Mouse (Mus musculus): ENCODE data around the gene Slc24a3. TPM values are rescaled to one million over a fixed set of nuclear protein-coding genes. Genes with fewer than 3 reads are reported as not detected.

Gene Slc24a3
- polyA plus RNA-seq, 1 experiment: 66.1 TPM

DNA sequence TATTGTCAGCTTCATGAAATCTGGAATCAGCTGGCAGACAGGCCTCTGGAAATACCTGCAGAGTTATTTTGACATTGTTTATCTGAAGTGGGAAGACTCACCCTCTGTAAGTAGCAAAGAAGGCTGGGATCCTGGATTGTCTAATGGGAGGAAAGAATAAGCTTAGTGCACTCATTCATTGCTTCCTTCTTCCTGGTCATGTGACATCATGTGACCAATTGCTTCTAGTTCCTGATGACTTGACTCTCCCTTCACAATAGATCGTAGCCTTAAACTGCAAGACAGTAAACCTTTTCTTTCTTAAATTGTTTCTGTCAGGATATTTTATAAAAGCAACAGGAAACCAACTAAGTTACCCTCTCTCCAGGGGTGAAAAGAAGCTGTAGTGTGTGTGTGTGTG, 374.1 kb downstream of the Slc24a3 start:
- Histone ChIP-seq H3K36me3 (replicated peaks; ENCODE audit: low read length) (peaks cover 50% of the 10 kb centered on the region), H3K27me3 (replicated peaks) (no peaks in the 10 kb centered on the region), H3K4me3 (replicated peaks) (no peak overlapping the region), H3K4me1 (peaks cover 17% of the 10 kb centered on the region), H3K9me3 (no peaks in the 10 kb centered on the region)
- no peak for TF ChIP-seq FLI1 (IDR thresholded peaks at IDR 0.05; ENCODE audit: low read length)
- no peak for TF ChIP-seq GATA1 (IDR thresholded peaks at IDR 0.05; ENCODE audit: borderline replicate concordance, low read length)

- Histone ChIP-seq H3K4me1 (peaks cover 7% of the 10 kb centered on the region), H3K4me3 (replicated peaks) (no peak overlapping the region)
These were observed 378.5 kb downstream of the Slc24a3 start for GRCm38 (mm10) chr2:145546071-145546470.

GRCm38 (mm10) chr2:145554722-145555252, 387.2 kb downstream of the Slc24a3 start:
- H3K4me3 ChIP-seq (replicated peaks): no peak overlapping the region
- no peak for TF ChIP-seq GATA1 (IDR thresholded peaks at IDR 0.05; ENCODE audit: borderline replicate concordance, low read length)
- no peak for TF ChIP-seq FLI1 (IDR thresholded peaks at IDR 0.05; ENCODE audit: low read length)
- H3K27me3 ChIP-seq (replicated peaks): no peaks in the 10 kb centered on the region
- no peaks in the 10 kb centered on the region for H3K9me3 ChIP-seq
- H3K36me3 ChIP-seq (replicated peaks; ENCODE audit: low read length): no peaks in the 10 kb centered on the region
- peaks cover 9% of the 10 kb centered on the region; the same call in 1 of the 2 replicates for H3K4me1 ChIP-seq

More at GRCm38 (mm10) chr2:145546071-145546470, 378.5 kb downstream of the Slc24a3 start:
- Histone ChIP-seq H3K36me3 (replicated peaks; ENCODE audit: low read length) (peaks cover 31% of the 10 kb centered on the region), H3K9me3 (no peaks in the 10 kb centered on the region), H3K27me3 (replicated peaks) (no peaks in the 10 kb centered on the region)
- no peak for TF ChIP-seq FLI1 (IDR thresholded peaks at IDR 0.05; ENCODE audit: low read length)
- no peak for TF ChIP-seq GATA1 (IDR thresholded peaks at IDR 0.05; ENCODE audit: borderline replicate concordance, low read length)

- no peak for TF ChIP-seq FLI1 (IDR thresholded peaks at IDR 0.05; ENCODE audit: low read length)
- TF ChIP-seq GATA1 (IDR thresholded peaks at IDR 0.05; ENCODE audit: borderline replicate concordance, low read length): no peak
- no peak overlapping the region for H3K4me3 ChIP-seq (replicated peaks)
- H3K9me3 ChIP-seq: no peaks in the 10 kb centered on the region
- H3K4me1 ChIP-seq: peaks cover 9% of the 10 kb centered on the region; the same call in 1 of the 2 replicates
- no peaks in the 10 kb centered on the region for H3K27me3 ChIP-seq (replicated peaks)
- no peaks in the 10 kb centered on the region for H3K36me3 ChIP-seq (replicated peaks; ENCODE audit: low read length)
These were observed 388.2 kb downstream of the Slc24a3 start for GRCm38 (mm10) chr2:145555713-145556112.

- TF ChIP-seq FLI1 (IDR thresholded peaks at IDR 0.05; ENCODE audit: low read length) (no peak), GATA1 (IDR thresholded peaks at IDR 0.05; ENCODE audit: borderline replicate concordance, low read length) (no peak)
- H3K4me1 ChIP-seq: peaks cover 19% of the 10 kb centered on the region
- peaks cover 3% of the 10 kb centered on the region for H3K36me3 ChIP-seq (replicated peaks; ENCODE audit: low read length)
- no peak overlapping the region for H3K4me3 ChIP-seq (replicated peaks)
- H3K9me3 ChIP-seq: no peaks in the 10 kb centered on the region
- H3K27me3 ChIP-seq (replicated peaks): no peaks in the 10 kb centered on the region
These were observed 389.9 kb downstream of the Slc24a3 start for GRCm38 (mm10) chr2:145557361-145557931.

DNA sequence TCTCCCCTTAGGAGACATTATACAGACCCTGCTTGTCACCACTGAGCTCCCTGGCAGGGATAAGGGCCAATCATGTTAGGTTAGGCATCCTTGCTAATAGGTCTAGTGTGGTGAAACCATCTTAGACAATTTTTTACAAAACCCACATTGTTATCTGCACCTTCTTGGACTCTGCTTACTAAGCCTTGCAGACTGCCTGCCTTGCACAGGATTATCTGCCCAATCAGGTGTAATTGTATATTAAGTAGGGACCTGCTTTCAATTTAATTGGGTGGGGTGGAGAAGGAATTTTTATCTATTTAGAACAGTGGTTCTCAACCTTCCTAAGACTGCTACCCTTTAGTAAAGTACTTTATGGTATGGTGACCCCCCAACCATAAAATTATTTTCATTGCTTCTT, 394.9 kb downstream of the Slc24a3 start:
- Histone ChIP-seq H3K27me3 (replicated peaks) (no peaks in the 10 kb centered on the region), H3K36me3 (replicated peaks; ENCODE audit: low read length) (peaks cover 11% of the 10 kb centered on the region), H3K9me3 (no peaks in the 10 kb centered on the region), H3K4me3 (replicated peaks) (no peak overlapping the region), H3K4me1 (peaks cover 34% of the 10 kb centered on the region)
- TF ChIP-seq FLI1 (IDR thresholded peaks at IDR 0.05; ENCODE audit: low read length): no peak

GRCm38 (mm10) chr2:145564596-145564995, 397.0 kb downstream of the Slc24a3 start:
- H3K4me1 ChIP-seq: peaks cover 27% of the 10 kb centered on the region
- TF ChIP-seq FLI1 (IDR thresholded peaks at IDR 0.05; ENCODE audit: low read length) (no peak), GATA1 (IDR thresholded peaks at IDR 0.05; ENCODE audit: borderline replicate concordance, low read length) (no peak)
- H3K9me3 ChIP-seq: no peaks in the 10 kb centered on the region
- H3K27me3 ChIP-seq (replicated peaks): no peaks in the 10 kb centered on the region
- peaks cover 11% of the 10 kb centered on the region for H3K36me3 ChIP-seq (replicated peaks; ENCODE audit: low read length)
- H3K4me3 ChIP-seq (replicated peaks): no peak overlapping the region

- no peaks in the 10 kb centered on the region for H3K9me3 ChIP-seq
- no peaks in the 10 kb centered on the region for H3K27me3 ChIP-seq (replicated peaks)
- peaks cover 23% of the 10 kb centered on the region for H3K4me1 ChIP-seq
- H3K36me3 ChIP-seq (replicated peaks; ENCODE audit: low read length): peaks cover 9% of the 10 kb centered on the region
- no peak for TF ChIP-seq FLI1 (IDR thresholded peaks at IDR 0.05; ENCODE audit: low read length)
- no peak for TF ChIP-seq GATA1 (IDR thresholded peaks at IDR 0.05; ENCODE audit: borderline replicate concordance, low read length)
- H3K4me3 ChIP-seq (replicated peaks): no peak overlapping the region
These were observed 399.4 kb downstream of the Slc24a3 start for GRCm38 (mm10) chr2:145566904-145567303.

GRCm38 (mm10) chr2:145571943-145572342, 404.4 kb downstream of the Slc24a3 start:
- no peaks in the 10 kb centered on the region for H3K9me3 ChIP-seq
- TF ChIP-seq FLI1 (IDR thresholded peaks at IDR 0.05; ENCODE audit: low read length) (no peak), GATA1 (IDR thresholded peaks at IDR 0.05; ENCODE audit: borderline replicate concordance, low read length) (no peak)

DNA sequence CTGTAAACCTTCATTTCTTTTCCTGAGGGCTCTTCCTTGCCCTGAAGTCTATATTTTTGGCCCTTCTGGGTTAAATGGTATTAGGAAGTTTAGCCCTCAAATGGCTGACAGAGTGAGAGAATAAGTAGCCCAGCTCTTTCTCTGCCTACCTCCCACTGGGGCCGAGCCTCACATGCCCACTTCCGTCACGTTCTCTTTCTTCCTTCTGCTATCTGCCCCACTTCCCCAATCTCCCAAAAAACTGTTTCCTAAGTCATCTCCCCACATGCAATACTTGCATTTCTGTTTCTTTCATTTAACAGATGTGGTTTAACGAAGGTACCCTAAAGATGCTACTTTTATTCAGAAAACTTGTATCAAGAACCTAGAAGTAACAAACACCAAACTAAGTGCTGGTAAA, 406.6 kb downstream of the Slc24a3 start:
- TF ChIP-seq GATA1 (IDR thresholded peaks at IDR 0.05; ENCODE audit: borderline replicate concordance, low read length) (no peak), FLI1 (IDR thresholded peaks at IDR 0.05; ENCODE audit: low read length) (no peak)
- no peaks in the 10 kb centered on the region for H3K9me3 ChIP-seq
- no peaks in the 10 kb centered on the region for H3K27me3 ChIP-seq (replicated peaks)

More at GRCm38 (mm10) chr2:145571943-145572342, 404.4 kb downstream of the Slc24a3 start:
- Histone ChIP-seq H3K4me3 (replicated peaks) (no peak overlapping the region), H3K27me3 (replicated peaks) (no peaks in the 10 kb centered on the region), H3K36me3 (replicated peaks; ENCODE audit: low read length) (no peaks in the 10 kb centered on the region), H3K4me1 (peaks cover 6% of the 10 kb centered on the region)

More for the DNA sequence above, 406.6 kb downstream of the Slc24a3 start:
- Histone ChIP-seq H3K4me3 (replicated peaks) (no peak overlapping the region), H3K4me1 (peaks cover 6% of the 10 kb centered on the region), H3K36me3 (replicated peaks; ENCODE audit: low read length) (no peaks in the 10 kb centered on the region)
